Mouse (Mus musculus) cortical plate, adult 2 months (tissue): ENCODE data around the gene Tubg2.

Experiments used
- CTCF ChIP-seq: fragments of 200-500 bp; IDR thresholded peaks from 2 replicates; pipeline ENCODE4 v1.5.1; 2011; ENCODE audit warnings: mild to moderate bottlenecking, control low read depth, low read length; ENCODE audit not compliant: insufficient read depth; ENCODE audit errors: extremely low read depth
- POLR2A ChIP-seq: fragments of 200-500 bp; IDR thresholded peaks from 2 replicates; pipeline ENCODE4 v1.6.1; 2011; ENCODE audit warnings: mild to moderate bottlenecking, low read length, control low read depth; ENCODE audit not compliant: insufficient read depth; ENCODE audit errors: extremely low read depth

- no peak for TF ChIP-seq CTCF
- TF ChIP-seq POLR2A, result no peak
These were observed 28.6 kb upstream of the Tubg2 start for GRCm38 (mm10) chr11:101127075-101127474.
